Mouse (Mus musculus) c-Kit-negative CD71-positive TER-119-positive erythroid progenitor cells, embryonic 14.5 days (primary cell): Measurements from ENCODE around the gene Ntrk3.

ENCODE experiments used
- DNase-seq: peaks from one replicate; pipeline ENCODE4 v3.0.0-alpha.2; 2013; ENCODE audit warnings: low read depth, low spot score

Gene Ntrk3

GRCm38 (mm10) chr7:78579461-78580234 is 158.2 kb downstream of the Ntrk3 start:
- no peak for DNase-seq

GRCm38 (mm10) chr7:78578461-78579359 is 159.1 kb downstream of the Ntrk3 start:
- no peak for DNase-seq

- no peak for DNase-seq
These were observed 159.7 kb downstream of the Ntrk3 start for GRCm38 (mm10) chr7:78578111-78578460.

- DNase-seq = no peak
These were observed 160.2 kb downstream of the Ntrk3 start for GRCm38 (mm10) chr7:78577462-78578110.

GRCm38 (mm10) chr7:78576706-78577461 is 160.9 kb downstream of the Ntrk3 start:
- no peak for DNase-seq

- DNase-seq = no peak
These were observed 161.6 kb downstream of the Ntrk3 start for GRCm38 (mm10) chr7:78576169-78576568.

- no peak for DNase-seq
These were observed 162.3 kb downstream of the Ntrk3 start for GRCm38 (mm10) chr7:78575556-78575955.

GRCm38 (mm10) chr7:78571196-78571595 is 166.6 kb downstream of the Ntrk3 start:
- no peak for DNase-seq

GRCm38 (mm10) chr7:78569255-78569618 is 168.6 kb downstream of the Ntrk3 start:
- DNase-seq = no peak

- DNase-seq = no peak
These were observed 169.2 kb downstream of the Ntrk3 start for GRCm38 (mm10) chr7:78568411-78569254.

GRCm38 (mm10) chr7:78566617-78567016 is 171.2 kb downstream of the Ntrk3 start:
- no peak for DNase-seq

GRCm38 (mm10) chr7:78565386-78565785 is 172.4 kb downstream of the Ntrk3 start:
- no peak for DNase-seq

- DNase-seq = no peak
These were observed 179.3 kb downstream of the Ntrk3 start for GRCm38 (mm10) chr7:78558503-78558902.

- no peak for DNase-seq
These were observed 182.3 kb downstream of the Ntrk3 start for GRCm38 (mm10) chr7:78555532-78555931.

GRCm38 (mm10) chr7:78549461-78549860 is 188.4 kb downstream of the Ntrk3 start:
- no peak for DNase-seq

- DNase-seq = no peak
These were observed 189.1 kb downstream of the Ntrk3 start for GRCm38 (mm10) chr7:78548721-78549120.

GRCm38 (mm10) chr7:78546551-78546950 is 191.3 kb downstream of the Ntrk3 start:
- DNase-seq = no peak

GRCm38 (mm10) chr7:78542468-78542867 is 195.3 kb downstream of the Ntrk3 start:
- no peak for DNase-seq

GRCm38 (mm10) chr7:78530286-78530685 is 207.5 kb downstream of the Ntrk3 start:
- no peak for DNase-seq

- DNase-seq = no peak
These were observed 209.8 kb downstream of the Ntrk3 start for GRCm38 (mm10) chr7:78528008-78528407.

GRCm38 (mm10) chr7:78527564-78527963 is 210.2 kb downstream of the Ntrk3 start:
- DNase-seq = no peak
